Mouse (Mus musculus) hindbrain, embryonic 14.5 days (tissue): ENCODE results near the gene Plcb4. TPM values are rescaled to one million over a fixed set of nuclear protein-coding genes. Genes with fewer than 3 reads are reported as not detected.

Experiments used
- ATAC-seq: fragments of 200-750 bp; cut with Nextera tagmentation; 2 replicates; pipeline ENCODE4 v1.8.0; 2017; ENCODE audit warnings: moderate number of reproducible peaks, mild to moderate bottlenecking, moderate TSS enrichment, moderate library complexity; ENCODE audit not compliant: low FRiP score
- DNase-seq: peaks from one replicate; pipeline ENCODE4 v3.0.0-alpha.2; 2015; ENCODE audit warnings: low spot score
- H3K27ac ChIP-seq: fragments of 300-500 bp; sonication (generic); 2 replicates; pipeline ENCODE4 v1.5.1; 2014; ENCODE audit warnings: mild to moderate bottlenecking, moderate library complexity
- H3K27me3 ChIP-seq: fragments of 300-500 bp; sonication (generic); 2 replicates; pipeline ENCODE4 v1.6.1; 2014; ENCODE audit warnings: mild to moderate bottlenecking, low read length, mixed read lengths; ENCODE audit not compliant: control insufficient read depth, insufficient read depth
- H3K36me3 ChIP-seq: fragments of 300-500 bp; sonication (generic); replicated peaks from 2 replicates; pipeline ENCODE4 v1.6.1; 2014; ENCODE audit not compliant: control insufficient read depth, insufficient read depth
- H3K4me1 ChIP-seq: fragments of 300-500 bp; sonication (generic); replicated peaks from 2 replicates; pipeline ENCODE4 v1.6.1; 2014; ENCODE audit warnings: antibody characterized with exemption, low read length, mixed read lengths; ENCODE audit not compliant: control insufficient read depth, insufficient read depth
- H3K4me2 ChIP-seq: fragments of 300-500 bp; sonication (generic); replicated peaks from 2 replicates; pipeline ENCODE4 v1.6.1; 2014; ENCODE audit warnings: mild to moderate bottlenecking, moderate library complexity
- H3K4me3 ChIP-seq: fragments of 300-500 bp; sonication (generic); replicated peaks from 2 replicates; pipeline ENCODE4 v1.5.1; 2014; ENCODE audit warnings: mild to moderate bottlenecking, low read length
- H3K9ac ChIP-seq: fragments of 300-500 bp; sonication (generic); 2 replicates; pipeline ENCODE4 v1.6.1; 2014
- H3K9me3 ChIP-seq: fragments of 300-500 bp; sonication (generic); 2 replicates; pipeline ENCODE4 v1.6.1; 2016; ENCODE audit warnings: low read length; ENCODE audit not compliant: control insufficient read depth
- WGBS: fragments of 180-500 bp; shearing (Covaris S2); extraction: QIAGEN DNeasy Blood & Tissue Kit; methylation state at CpG from one replicate; pipeline ENCODE4 v1.1.7; 2014; 5-methylcytosine and 5-hydroxymethylcytosine counted together
- polyA plus RNA-seq: library from polyadenylated mRNA; unstranded; fragments of >200 nt; fragmentation: Nextera tagmentation; extraction: Ambion mirVana; gene quantifications from 2 replicates; pipeline ENCODE4 v1.2.1, GENCODE M21; 2014

Plcb4 gene
- polyA plus RNA-seq: 41.4 and 46.2 TPM in 2 replicates

GRCm38 (mm10) chr2:135658486-135659390, at the start of gene Plcb4:
Plcb4 (plus strand) TSS chr2:135659011.
- Histone ChIP-seq H3K4me3 (peak within 1 kb of the TSS; percentile 82), H3K27me3 (no peaks in the 10 kb centered on the region), H3K36me3 (no peaks in the 10 kb centered on the region), H3K9me3 (no peaks in the 10 kb centered on the region), H3K9ac (peak within 1 kb of the TSS; percentile 93), H3K4me2 (peak within 1 kb of the TSS; percentile 54), H3K27ac (peak within 1 kb of the TSS; percentile 98), H3K4me1 (peaks cover 5% of the 10 kb centered on the region; the same call in 1 of the 2 replicates)
- under 1% methylated on average over 70 of the region's 71 CpGs for WGBS
- DNase-seq (peak; percentile 75), ATAC-seq (peak; percentile 90)

GRCm38 (mm10) chr2:135614651-135615261, 44.1 kb upstream of the Plcb4 start:
- H3K9me3 ChIP-seq: no peaks in the 10 kb centered on the region
- ATAC-seq: no peak
- H3K36me3 ChIP-seq: no peaks in the 10 kb centered on the region
- H3K4me2 ChIP-seq: no peak overlapping the region
- no peaks in the 10 kb centered on the region for H3K4me1 ChIP-seq
- no peak for DNase-seq
- no peak overlapping the region for H3K4me3 ChIP-seq
- 11% methylated on average over 4 of the region's 4 CpGs for WGBS
- H3K27ac ChIP-seq: no peak overlapping the region
- no peaks in the 10 kb centered on the region for H3K27me3 ChIP-seq
- no peak overlapping the region for H3K9ac ChIP-seq

- ATAC-seq (no peak), DNase-seq (no peak)
- Histone ChIP-seq H3K9ac (no peak overlapping the region), H3K27me3 (no peaks in the 10 kb centered on the region), H3K36me3 (no peaks in the 10 kb centered on the region), H3K4me1 (no peaks in the 10 kb centered on the region), H3K27ac (no peak overlapping the region), H3K4me2 (no peak overlapping the region), H3K4me3 (no peak overlapping the region), H3K9me3 (no peaks in the 10 kb centered on the region)
- 93% methylated on average over 1 of the region's 1 CpGs for WGBS
These were observed 42.7 kb upstream of the Plcb4 start for GRCm38 (mm10) chr2:135616090-135616489.

GRCm38 (mm10) chr2:135618551-135618950, 40.3 kb upstream of the Plcb4 start:
- no peak overlapping the region for H3K27ac ChIP-seq
- H3K4me2 ChIP-seq: no peak overlapping the region
- H3K36me3 ChIP-seq: no peaks in the 10 kb centered on the region
- ATAC-seq: no peak
- DNase-seq: no peak
- no peaks in the 10 kb centered on the region for H3K27me3 ChIP-seq
- H3K4me1 ChIP-seq: no peaks in the 10 kb centered on the region
- no peak overlapping the region for H3K9ac ChIP-seq
- H3K4me3 ChIP-seq: no peak overlapping the region
- no peaks in the 10 kb centered on the region for H3K9me3 ChIP-seq

GRCm38 (mm10) chr2:135619956-135620355, 38.9 kb upstream of the Plcb4 start:
- Histone ChIP-seq H3K36me3 (no peaks in the 10 kb centered on the region), H3K4me1 (no peaks in the 10 kb centered on the region), H3K9ac (no peak overlapping the region), H3K27ac (no peak overlapping the region), H3K9me3 (no peaks in the 10 kb centered on the region), H3K4me3 (no peak overlapping the region), H3K27me3 (no peaks in the 10 kb centered on the region), H3K4me2 (no peak overlapping the region)
- ATAC-seq (no peak), DNase-seq (no peak)
- 75% methylated on average over 2 of the region's 2 CpGs for WGBS

GRCm38 (mm10) chr2:135627821-135628220, 31.0 kb upstream of the Plcb4 start:
- Histone ChIP-seq H3K9ac (no peak overlapping the region), H3K9me3 (no peaks in the 10 kb centered on the region), H3K4me2 (no peak overlapping the region), H3K4me1 (no peaks in the 10 kb centered on the region), H3K27me3 (no peaks in the 10 kb centered on the region), H3K36me3 (no peaks in the 10 kb centered on the region), H3K27ac (no peak overlapping the region), H3K4me3 (no peak overlapping the region)
- DNase-seq: no peak
- WGBS: 75% methylated on average over 2 of the region's 2 CpGs
- no peak for ATAC-seq

- H3K4me1 ChIP-seq: 0 out of 2 replicates have a peak, but pooled peaks cover 6% of the 10 kb centered on the region
- no peak overlapping the region for H3K27ac ChIP-seq
- WGBS: 82% methylated on average over 2 of the region's 2 CpGs
- ATAC-seq: no peak
- H3K27me3 ChIP-seq: no peaks in the 10 kb centered on the region
- H3K4me2 ChIP-seq: no peak overlapping the region
- DNase-seq: no peak
- H3K4me3 ChIP-seq: no peak overlapping the region
- H3K9me3 ChIP-seq: no peaks in the 10 kb centered on the region
- no peak overlapping the region for H3K9ac ChIP-seq
- no peaks in the 10 kb centered on the region for H3K36me3 ChIP-seq
These were observed 21.6 kb upstream of the Plcb4 start for GRCm38 (mm10) chr2:135637227-135637626.

GRCm38 (mm10) chr2:135641002-135641401, 17.8 kb upstream of the Plcb4 start:
- Histone ChIP-seq H3K4me2 (no peak overlapping the region), H3K27ac (no peak overlapping the region), H3K36me3 (no peaks in the 10 kb centered on the region), H3K9ac (no peak overlapping the region), H3K4me1 (no peaks in the 10 kb centered on the region), H3K27me3 (no peaks in the 10 kb centered on the region), H3K4me3 (no peak overlapping the region), H3K9me3 (0 out of 2 replicates have a peak, but pooled peaks cover 2% of the 10 kb centered on the region)
- WGBS: 93% methylated on average over 1 of the region's 1 CpGs
- DNase-seq (no peak), ATAC-seq (no peak)

GRCm38 (mm10) chr2:135641636-135642035, 17.2 kb upstream of the Plcb4 start:
- no peaks in the 10 kb centered on the region for H3K36me3 ChIP-seq
- 89% methylated on average over 2 of the region's 2 CpGs for WGBS
- no peak overlapping the region for H3K9ac ChIP-seq
- DNase-seq (no peak), ATAC-seq (no peak)
- H3K4me2 ChIP-seq: no peak overlapping the region
- 0 out of 2 replicates have a peak, but pooled peaks cover 2% of the 10 kb centered on the region for H3K9me3 ChIP-seq
- H3K4me3 ChIP-seq: no peak overlapping the region
- H3K27ac ChIP-seq: no peak overlapping the region
- H3K27me3 ChIP-seq: no peaks in the 10 kb centered on the region
- no peaks in the 10 kb centered on the region for H3K4me1 ChIP-seq
